Mouse (Mus musculus): Measurements from ENCODE around the gene St3gal2.

- TF ChIP-seq POLR2A (IDR thresholded peaks at IDR 0.05; ENCODE audit: borderline replicate concordance, control insufficient read depth, low read depth, low read length) (no peak), CTCF (IDR thresholded peaks at IDR 0.05; ENCODE audit: control insufficient read depth, insufficient read depth, low read length) (no peak)
These were observed 38.4 kb downstream of the St3gal2 start for GRCm38 (mm10) chr8:110958135-110958534.

Data from bone marrow, adult 2 months (tissue).